Mouse (Mus musculus): Measurements from ENCODE around the gene Gm42791. TPM values are rescaled to one million over a fixed set of nuclear protein-coding genes. Genes with fewer than 3 reads are reported as not detected.

Gene Gm42791
- total and polyA plus RNA-seq, 3 experiments = 0.42 to 1.3 TPM; not detected in 1

GRCm38 (mm10) chr5:148994311-148994705 is 639 bp downstream of the Gm42791 start:
- dilution Hi-C loops (cut with MboI; ENCODE audit: extremely low pct_ligation_motif_present, extremely low pct_unique_long_range_greater_than_20kb, low sequenced_read_pairs) = no loop called here
- TF ChIP-seq MAZ (IDR thresholded peaks at IDR 0.05; ENCODE audit: low read depth, low read length) (no peak), USF1 (IDR thresholded peaks at IDR 0.05; ENCODE audit: low read depth, low read length) (no peak), JUND (conservative IDR thresholded peaks at IDR 0.05; ENCODE audit: low read depth, low read length) (no peak), ZKSCAN1 (IDR thresholded peaks at IDR 0.05; ENCODE audit: borderline replicate concordance, low read depth, low read length) (no peak), HCFC1 (IDR thresholded peaks at IDR 0.05; ENCODE audit: low read depth, low read length) (no peak), SMC3 (IDR thresholded peaks at IDR 0.05; ENCODE audit: low read depth, low read length) (no peak), E2F4 (IDR thresholded peaks at IDR 0.05; ENCODE audit: insufficient replicate concordance, low read depth, low read length) (no peak), ZNF384 (IDR thresholded peaks at IDR 0.05; ENCODE audit: low read depth, low read length) (no peak), RAD21 (IDR thresholded peaks at IDR 0.05; ENCODE audit: low read depth, low read length) (no peak)
- no peak overlapping the region for H3K27ac ChIP-seq (ENCODE audit: insufficient read depth, low read depth)

GRCm38 (mm10) chr5:148992598-148992997 is 2.3 kb downstream of the Gm42791 start:
- no peak for DNase-seq (ENCODE audit: extremely low read depth)
- peaks cover 16% of the 10 kb centered on the region for H3K9me3 ChIP-seq (replicated peaks; ENCODE audit: low read length)
- H3K4me2 ChIP-seq (ENCODE audit: insufficient read depth, low read depth, poor library complexity, severe bottlenecking) = no peak overlapping the region
- H3K36me3 ChIP-seq (replicated peaks in 1 of 2; ENCODE audit: control insufficient read depth in 1 of 2, insufficient read depth in 1 of 2, low read length in 1 of 2) = no peaks in the 10 kb centered on the region
- H3K4me3 ChIP-seq (replicated peaks in 1 of 3; ENCODE audit: low read depth in 2 of 3, low read length in 2 of 3, poor library complexity in 1 of 3) = no peak overlapping the region
- dilution Hi-C loops (cut with MboI; ENCODE audit: extremely low pct_ligation_motif_present, extremely low pct_unique_long_range_greater_than_20kb, low sequenced_read_pairs) = no loop called here
- in situ Hi-C loops (cut with MboI; ENCODE audit: low pct_ligation_motif_present, low pct_unique_long_range_greater_than_20kb, low sequenced_read_pairs) = no loop called here
- TF ChIP-seq E2F4 (IDR thresholded peaks at IDR 0.05; ENCODE audit: insufficient replicate concordance, low read depth, low read length) = no peak
- TF ChIP-seq ZMIZ1 (IDR thresholded peaks at IDR 0.05; ENCODE audit: low read depth, low read length) = no peak
- no peak for TF ChIP-seq HCFC1 (IDR thresholded peaks at IDR 0.05; ENCODE audit: low read depth, low read length)
- no peak overlapping the region for H3K9ac ChIP-seq (ENCODE audit: insufficient read depth, low read depth)
- H3K27me3 ChIP-seq (replicated peaks) = no peaks in the 10 kb centered on the region
- H3K4me1 ChIP-seq (ENCODE audit: control insufficient read depth in 1 of 2, insufficient read depth in 2 of 2) = peaks cover 0 to 5% of the 10 kb centered on the region in 2 experiments; a peak in 2 of 4 replicates
- no peaks in the 10 kb centered on the region for H3K79me2 ChIP-seq (replicated peaks; ENCODE audit: control insufficient read depth, extremely low read depth, insufficient read depth, poor library complexity, severe bottlenecking)
- H3K27ac ChIP-seq (ENCODE audit: insufficient read depth, low read depth) = no peak overlapping the region

More at GRCm38 (mm10) chr5:148994311-148994705, 639 bp downstream of the Gm42791 start:
- Histone ChIP-seq H3K9ac (ENCODE audit: insufficient read depth, low read depth) (no peak overlapping the region), H3K4me3 (replicated peaks in 1 of 3; ENCODE audit: low read depth in 2 of 3, low read length in 2 of 3, poor library complexity in 1 of 3) (no peak overlapping the region), H3K36me3 (replicated peaks in 1 of 2; ENCODE audit: control insufficient read depth in 1 of 2, insufficient read depth in 1 of 2, low read length in 1 of 2) (no peaks in the 10 kb centered on the region), H3K9me3 (replicated peaks; ENCODE audit: low read length) (peaks cover 7% of the 10 kb centered on the region), H3K4me2 (ENCODE audit: insufficient read depth, low read depth, poor library complexity, severe bottlenecking) (no peak overlapping the region), H3K27me3 (replicated peaks) (no peaks in the 10 kb centered on the region), H3K4me1 (ENCODE audit: control insufficient read depth in 1 of 2, insufficient read depth in 2 of 2) (peaks cover 0 to 5% of the 10 kb centered on the region in 2 experiments; a peak in 2 of 4 replicates), H3K79me2 (replicated peaks; ENCODE audit: control insufficient read depth, extremely low read depth, insufficient read depth, poor library complexity, severe bottlenecking) (no peaks in the 10 kb centered on the region)
- in situ Hi-C loops (cut with MboI; ENCODE audit: low pct_ligation_motif_present, low pct_unique_long_range_greater_than_20kb, low sequenced_read_pairs) = no loop called here
- no peak for DNase-seq (ENCODE audit: extremely low read depth)

GRCm38 (mm10) chr5:148990891-148991311 is 4.0 kb downstream of the Gm42791 start:
- H3K79me2 ChIP-seq (replicated peaks; ENCODE audit: control insufficient read depth, extremely low read depth, insufficient read depth, poor library complexity, severe bottlenecking) = no peaks in the 10 kb centered on the region
- H3K4me1 ChIP-seq (ENCODE audit: control insufficient read depth in 1 of 2, insufficient read depth in 2 of 2) = 0 out of 4 replicates have a peak, but pooled peaks cover 0 to under 1% of the 10 kb centered on the region in 2 experiments
- no peak for DNase-seq (ENCODE audit: extremely low read depth)
- H3K9me3 ChIP-seq (replicated peaks; ENCODE audit: low read length) = peaks cover 19% of the 10 kb centered on the region
- no peaks in the 10 kb centered on the region for H3K27me3 ChIP-seq (replicated peaks)
- dilution Hi-C loops (cut with MboI; ENCODE audit: extremely low pct_ligation_motif_present, extremely low pct_unique_long_range_greater_than_20kb, low sequenced_read_pairs) = no loop called here
- no peak overlapping the region for H3K27ac ChIP-seq (ENCODE audit: insufficient read depth, low read depth)
- in situ Hi-C loops (cut with MboI; ENCODE audit: low pct_ligation_motif_present, low pct_unique_long_range_greater_than_20kb, low sequenced_read_pairs) = no loop called here
- H3K36me3 ChIP-seq (replicated peaks in 1 of 2; ENCODE audit: control insufficient read depth in 1 of 2, insufficient read depth in 1 of 2, low read length in 1 of 2) = no peaks in the 10 kb centered on the region
- no peak overlapping the region for H3K9ac ChIP-seq (ENCODE audit: insufficient read depth, low read depth)
- no peak overlapping the region for H3K4me3 ChIP-seq (replicated peaks in 1 of 3; ENCODE audit: low read depth in 2 of 3, low read length in 2 of 3, poor library complexity in 1 of 3)
- H3K4me2 ChIP-seq (ENCODE audit: insufficient read depth, low read depth, poor library complexity, severe bottlenecking) = no peak overlapping the region
- TF ChIP-seq ZMIZ1 (IDR thresholded peaks at IDR 0.05; ENCODE audit: low read depth, low read length) (no peak), ZNF384 (IDR thresholded peaks at IDR 0.05; ENCODE audit: low read depth, low read length) (no peak)
